Mouse (Mus musculus): ENCODE data around the gene Smndc1. TPM values are rescaled to one million over a fixed set of nuclear protein-coding genes. Genes with fewer than 3 reads are reported as not detected.

Gene Smndc1
- polyA plus RNA-seq, 1 experiment from 2014 or later: 43.5 TPM

- no peak overlapping the region for H3K4me2 ChIP-seq (replicated peaks; ENCODE audit: low read depth, low read length)
- H3K36me3 ChIP-seq (ENCODE audit: control insufficient read depth, insufficient read depth, low read length): peaks cover 59% of the 10 kb centered on the region
- no peaks in the 10 kb centered on the region for H3K9me3 ChIP-seq (ENCODE audit: control insufficient read depth, low read depth, low read length)
- H3K9ac ChIP-seq (replicated peaks; ENCODE audit: low read depth, low read length): no peak overlapping the region
- no peak overlapping the region for H3K27ac ChIP-seq (ENCODE audit: low read length)
- no peaks in the 10 kb centered on the region for H3K27me3 ChIP-seq (ENCODE audit: control insufficient read depth, insufficient read depth, low read length)
- WGBS: 93% methylated on average over 10 of the region's 10 CpGs
- no peaks in the 10 kb centered on the region for H3K4me1 ChIP-seq (ENCODE audit: control insufficient read depth, insufficient read depth, low read length)
- no peak for ATAC-seq (ENCODE audit: insufficient number of reproducible peaks, insufficient read depth, low FRiP score, low read depth)
- no peak overlapping the region for H3K4me3 ChIP-seq (ENCODE audit: low read depth, low read length)
These were observed 12.0 kb downstream of the Smndc1 start for GRCm38 (mm10) chr19:53378421-53378820.

GRCm38 (mm10) chr19:53377652-53378051 lies 12.7 kb downstream of the Smndc1 start:
- Histone ChIP-seq H3K27ac (ENCODE audit: low read length) (no peak overlapping the region), H3K4me2 (replicated peaks; ENCODE audit: low read depth, low read length) (no peak overlapping the region), H3K36me3 (ENCODE audit: control insufficient read depth, insufficient read depth, low read length) (peaks cover 51% of the 10 kb centered on the region), H3K4me3 (ENCODE audit: low read depth, low read length) (no peak overlapping the region), H3K9ac (replicated peaks; ENCODE audit: low read depth, low read length) (no peak overlapping the region), H3K27me3 (ENCODE audit: control insufficient read depth, insufficient read depth, low read length) (no peaks in the 10 kb centered on the region), H3K9me3 (ENCODE audit: control insufficient read depth, low read depth, low read length) (no peaks in the 10 kb centered on the region), H3K4me1 (ENCODE audit: control insufficient read depth, insufficient read depth, low read length) (no peaks in the 10 kb centered on the region)
- 77% methylated on average over 8 of the region's 8 CpGs for WGBS
- no peak for ATAC-seq (ENCODE audit: insufficient number of reproducible peaks, insufficient read depth, low FRiP score, low read depth)

- peaks cover 4% of the 10 kb centered on the region; the same call in 1 of the 2 replicates for H3K4me1 ChIP-seq (ENCODE audit: control insufficient read depth, insufficient read depth, low read length)
- H3K4me3 ChIP-seq (ENCODE audit: low read depth, low read length): no peak overlapping the region
- H3K36me3 ChIP-seq (ENCODE audit: control insufficient read depth, insufficient read depth, low read length): peaks cover 40% of the 10 kb centered on the region
- H3K27ac ChIP-seq (ENCODE audit: low read length): no peak overlapping the region
- no peaks in the 10 kb centered on the region for H3K9me3 ChIP-seq (ENCODE audit: control insufficient read depth, low read depth, low read length)
- WGBS: 90% methylated on average over 9 of the region's 9 CpGs
- ATAC-seq (ENCODE audit: insufficient number of reproducible peaks, insufficient read depth, low FRiP score, low read depth): no peak
- H3K27me3 ChIP-seq (ENCODE audit: control insufficient read depth, insufficient read depth, low read length): no peaks in the 10 kb centered on the region
- H3K9ac ChIP-seq (replicated peaks; ENCODE audit: low read depth, low read length): no peak overlapping the region
- H3K4me2 ChIP-seq (replicated peaks; ENCODE audit: low read depth, low read length): no peak overlapping the region
These were observed 14.6 kb downstream of the Smndc1 start for GRCm38 (mm10) chr19:53375816-53376215.

GRCm38 (mm10) chr19:53375299-53375698 lies 15.1 kb downstream of the Smndc1 start:
- Histone ChIP-seq H3K4me1 (ENCODE audit: control insufficient read depth, insufficient read depth, low read length) (peaks cover 5% of the 10 kb centered on the region; the same call in 1 of the 2 replicates), H3K4me2 (replicated peaks; ENCODE audit: low read depth, low read length) (no peak overlapping the region), H3K9ac (replicated peaks; ENCODE audit: low read depth, low read length) (no peak overlapping the region), H3K27me3 (ENCODE audit: control insufficient read depth, insufficient read depth, low read length) (no peaks in the 10 kb centered on the region), H3K9me3 (ENCODE audit: control insufficient read depth, low read depth, low read length) (no peaks in the 10 kb centered on the region), H3K4me3 (ENCODE audit: low read depth, low read length) (no peak overlapping the region), H3K36me3 (ENCODE audit: control insufficient read depth, insufficient read depth, low read length) (peaks cover 35% of the 10 kb centered on the region), H3K27ac (ENCODE audit: low read length) (no peak overlapping the region)
- no peak for ATAC-seq (ENCODE audit: insufficient number of reproducible peaks, insufficient read depth, low FRiP score, low read depth)
- 86% methylated on average over 6 of the region's 6 CpGs for WGBS

GRCm38 (mm10) chr19:53373570-53373969 lies 16.8 kb downstream of the Smndc1 start:
- Histone ChIP-seq H3K9ac (replicated peaks; ENCODE audit: low read depth, low read length) (no peak overlapping the region), H3K36me3 (ENCODE audit: control insufficient read depth, insufficient read depth, low read length) (peaks cover 25% of the 10 kb centered on the region), H3K4me3 (ENCODE audit: low read depth, low read length) (no peak overlapping the region), H3K9me3 (ENCODE audit: control insufficient read depth, low read depth, low read length) (no peaks in the 10 kb centered on the region), H3K4me2 (replicated peaks; ENCODE audit: low read depth, low read length) (no peak overlapping the region), H3K4me1 (ENCODE audit: control insufficient read depth, insufficient read depth, low read length) (peaks cover 14% of the 10 kb centered on the region; the same call in 1 of the 2 replicates), H3K27ac (ENCODE audit: low read length) (no peak overlapping the region), H3K27me3 (ENCODE audit: control insufficient read depth, insufficient read depth, low read length) (no peaks in the 10 kb centered on the region)
- ATAC-seq (ENCODE audit: insufficient number of reproducible peaks, insufficient read depth, low FRiP score, low read depth): no peak
- WGBS: 82% methylated on average over 2 of the region's 2 CpGs

- Histone ChIP-seq H3K4me1 (ENCODE audit: control insufficient read depth, insufficient read depth, low read length) (peaks cover 14% of the 10 kb centered on the region; the same call in 1 of the 2 replicates), H3K9me3 (ENCODE audit: control insufficient read depth, low read depth, low read length) (no peaks in the 10 kb centered on the region), H3K27me3 (ENCODE audit: control insufficient read depth, insufficient read depth, low read length) (no peaks in the 10 kb centered on the region), H3K9ac (replicated peaks; ENCODE audit: low read depth, low read length) (no peak within 1 kb of the TSS), H3K4me2 (replicated peaks; ENCODE audit: low read depth, low read length) (no peak within 1 kb of the TSS), H3K36me3 (ENCODE audit: control insufficient read depth, insufficient read depth, low read length) (peaks cover 16% of the 10 kb centered on the region), H3K27ac (ENCODE audit: low read length) (no peak within 1 kb of the TSS), H3K4me3 (ENCODE audit: low read depth, low read length) (no peak within 1 kb of the TSS)
- 84% methylated on average over 13 of the region's 13 CpGs for WGBS
- ATAC-seq (ENCODE audit: insufficient number of reproducible peaks, insufficient read depth, low FRiP score, low read depth): no peak
These were observed 18.7 kb downstream of the Smndc1 start, which contains the start of gene Gm10197 for GRCm38 (mm10) chr19:53371666-53372065. Gene Gm10197, minus strand, starts transcription at chr19:53371766.

- Histone ChIP-seq H3K4me1 (ENCODE audit: control insufficient read depth, insufficient read depth, low read length) (peaks cover 26% of the 10 kb centered on the region), H3K4me2 (replicated peaks; ENCODE audit: low read depth, low read length) (no peak overlapping the region), H3K4me3 (ENCODE audit: low read depth, low read length) (no peak overlapping the region), H3K27ac (ENCODE audit: low read length) (0 out of 2 replicates have a peak overlapping the region, but pooled peaks have one; percentile 30), H3K9ac (replicated peaks; ENCODE audit: low read depth, low read length) (no peak overlapping the region), H3K9me3 (ENCODE audit: control insufficient read depth, low read depth, low read length) (no peaks in the 10 kb centered on the region), H3K27me3 (ENCODE audit: control insufficient read depth, insufficient read depth, low read length) (no peaks in the 10 kb centered on the region), H3K36me3 (ENCODE audit: control insufficient read depth, insufficient read depth, low read length) (peaks cover 13% of the 10 kb centered on the region)
- WGBS: 76% methylated on average over 15 of the region's 15 CpGs
- no peak for ATAC-seq (ENCODE audit: insufficient number of reproducible peaks, insufficient read depth, low FRiP score, low read depth)
These were observed 20.1 kb downstream of the Smndc1 start for GRCm38 (mm10) chr19:53370233-53370632.

- peaks cover 8% of the 10 kb centered on the region; the same call in 1 of the 2 replicates for H3K36me3 ChIP-seq (ENCODE audit: control insufficient read depth, insufficient read depth, low read length)
- ATAC-seq (ENCODE audit: insufficient number of reproducible peaks, insufficient read depth, low FRiP score, low read depth): no peak
- no peak overlapping the region for H3K27ac ChIP-seq (ENCODE audit: low read length)
- no peak overlapping the region for H3K9ac ChIP-seq (replicated peaks; ENCODE audit: low read depth, low read length)
- no peak overlapping the region for H3K4me2 ChIP-seq (replicated peaks; ENCODE audit: low read depth, low read length)
- H3K4me1 ChIP-seq (ENCODE audit: control insufficient read depth, insufficient read depth, low read length): peaks cover 30% of the 10 kb centered on the region
- 28% methylated on average over 14 of the region's 14 CpGs for WGBS
- no peak overlapping the region for H3K4me3 ChIP-seq (ENCODE audit: low read depth, low read length)
- H3K27me3 ChIP-seq (ENCODE audit: control insufficient read depth, insufficient read depth, low read length): no peaks in the 10 kb centered on the region
- H3K9me3 ChIP-seq (ENCODE audit: control insufficient read depth, low read depth, low read length): no peaks in the 10 kb centered on the region
These were observed 20.8 kb downstream of the Smndc1 start for GRCm38 (mm10) chr19:53369469-53370043.

- Histone ChIP-seq H3K36me3 (ENCODE audit: control insufficient read depth, insufficient read depth, low read length) (peaks cover 5% of the 10 kb centered on the region; the same call in 1 of the 2 replicates), H3K9ac (replicated peaks; ENCODE audit: low read depth, low read length) (no peak overlapping the region), H3K4me1 (ENCODE audit: control insufficient read depth, insufficient read depth, low read length) (peaks cover 33% of the 10 kb centered on the region), H3K27me3 (ENCODE audit: control insufficient read depth, insufficient read depth, low read length) (no peaks in the 10 kb centered on the region), H3K9me3 (ENCODE audit: control insufficient read depth, low read depth, low read length) (no peaks in the 10 kb centered on the region), H3K4me3 (ENCODE audit: low read depth, low read length) (no peak overlapping the region), H3K4me2 (replicated peaks; ENCODE audit: low read depth, low read length) (no peak overlapping the region), H3K27ac (ENCODE audit: low read length) (no peak overlapping the region)
- 89% methylated on average over 7 of the region's 7 CpGs for WGBS
- ATAC-seq (ENCODE audit: insufficient number of reproducible peaks, insufficient read depth, low FRiP score, low read depth): no peak
These were observed 23.5 kb downstream of the Smndc1 start for GRCm38 (mm10) chr19:53366881-53367280.

Measured in stomach, embryonic 14.5 days (tissue).